Mouse (Mus musculus): ENCODE data around the gene Tns1.

Gene Tns1

GRCm38 (mm10) chr1:74121821-74122576 lies 2.2 kb downstream of the Tns1 start:
- in situ Hi-C loops (cut with MboI), result no loop called here

- in situ Hi-C loops (cut with MboI), result no loop called here
Measured at GRCm38 (mm10) chr1:74121138-74121537, 3.1 kb downstream of the Tns1 start.

GRCm38 (mm10) chr1:74119115-74119514 lies 5.1 kb downstream of the Tns1 start:
- in situ Hi-C loops (cut with MboI), result no loop called here

GRCm38 (mm10) chr1:74117876-74118275 lies 6.4 kb downstream of the Tns1 start:
- in situ Hi-C loops (cut with MboI), result no loop called here

GRCm38 (mm10) chr1:74113071-74113470 lies 11.2 kb downstream of the Tns1 start:
- in situ Hi-C loops (cut with MboI), result no loop called here

GRCm38 (mm10) chr1:74111696-74112030 lies 12.6 kb downstream of the Tns1 start:
- in situ Hi-C loops (cut with MboI), result no loop called here

GRCm38 (mm10) chr1:74110932-74111695 lies 13.1 kb downstream of the Tns1 start:
- in situ Hi-C loops (cut with MboI), result no loop called here

- in situ Hi-C loops (cut with MboI), result no loop called here
Measured at GRCm38 (mm10) chr1:74109670-74110069, 14.6 kb downstream of the Tns1 start.

- in situ Hi-C loops (cut with MboI), result no loop called here
Measured at GRCm38 (mm10) chr1:74107931-74108618, 16.2 kb downstream of the Tns1 start.

GRCm38 (mm10) chr1:74106214-74106613 lies 18.0 kb downstream of the Tns1 start:
- in situ Hi-C loops (cut with MboI), result no loop called here

- in situ Hi-C loops (cut with MboI), result no loop called here
Measured at GRCm38 (mm10) chr1:74105660-74106059, 18.6 kb downstream of the Tns1 start.

- in situ Hi-C loops (cut with MboI), result no loop called here
Measured at GRCm38 (mm10) chr1:74103654-74104353, 20.4 kb downstream of the Tns1 start.

- in situ Hi-C loops (cut with MboI), result no loop called here
Measured at GRCm38 (mm10) chr1:74099001-74099435, 25.2 kb downstream of the Tns1 start.

GRCm38 (mm10) chr1:74098004-74099000 lies 25.9 kb downstream of the Tns1 start:
- in situ Hi-C loops (cut with MboI), result no loop called here

GRCm38 (mm10) chr1:74095728-74096127 lies 28.5 kb downstream of the Tns1 start:
- in situ Hi-C loops (cut with MboI), result no loop called here

- in situ Hi-C loops (cut with MboI), result no loop called here
Measured at GRCm38 (mm10) chr1:74095296-74095695, 29.0 kb downstream of the Tns1 start.

GRCm38 (mm10) chr1:74094497-74095270 lies 29.6 kb downstream of the Tns1 start:
- in situ Hi-C loops (cut with MboI), result no loop called here

GRCm38 (mm10) chr1:74093447-74093846 lies 30.8 kb downstream of the Tns1 start:
- in situ Hi-C loops (cut with MboI), result no loop called here

GRCm38 (mm10) chr1:74092242-74092641 lies 32.0 kb downstream of the Tns1 start:
- in situ Hi-C loops (cut with MboI), result no loop called here

- in situ Hi-C loops (cut with MboI), result no loop called here
Measured at GRCm38 (mm10) chr1:74091611-74092224, 32.5 kb downstream of the Tns1 start.
